8 mouse cellular contexts compared by ENCODE assay signal in genomic region chr2:149350239-149350811, GRCm38 (mm10). TPM values are rescaled to one million over a fixed set of nuclear protein-coding genes. Genes with fewer than 3 reads are reported as not detected.
DNase-seq lines count a peak whose midpoint lies in the region; ATAC-seq and TF ChIP-seq lines count a peak whose summit lies in the region.

No protein-coding gene starts in this region.

- no peak for TF ChIP-seq POLR2A in MEL (IDR thresholded peaks at IDR 0.05; ENCODE audit: control insufficient read depth in 1 of 2, insufficient read depth in 1 of 2, low read depth in 1 of 2, low read length in 2 of 2, poor library complexity in 1 of 2)

- no peak overlapping the region for H3K27ac ChIP-seq in MEL (ENCODE audit: control insufficient read depth, low read depth, low read length)
- H3K27ac ChIP-seq in liver, embryonic 11.5 days (ENCODE audit: low read depth, low read length), result no peak overlapping the region
- no peak overlapping the region for H3K27ac ChIP-seq in neural tube, embryonic 14.5 days (ENCODE audit: low read depth, low read length)

- 15% methylated on average over 3 of the region's 3 CpGs for WGBS in liver, embryonic 11.5 days
- WGBS in neural tube, embryonic 14.5 days, result 13% methylated on average over 3 of the region's 3 CpGs

- no peak overlapping the region for H3K4me3 ChIP-seq in MEL (ENCODE audit: control insufficient read depth in 1 of 2, insufficient read depth in 1 of 2, low read depth in 2 of 2, low read length in 2 of 2)
- no peak overlapping the region for H3K4me3 ChIP-seq in liver, embryonic 11.5 days (ENCODE audit: low read depth, low read length)
- no peak overlapping the region for H3K4me3 ChIP-seq in neural tube, embryonic 14.5 days (ENCODE audit: low read depth, low read length)

- peak; percentile 88 for TF ChIP-seq RAD21 in MEL (IDR thresholded peaks at IDR 0.05; ENCODE audit: low read depth, low read length)

- DNase-seq in B cell, adult 2 months, result peak; percentile 31 to 41
- DNase-seq in MEL (ENCODE audit: low read depth, low spot score), result peak; percentile 76
- peak; percentile 44 for DNase-seq in cerebellum, adult 9-10 months
- peak; percentile 20 to 41 for DNase-seq in frontal cortex, postnatal 36 days (ENCODE audit: low spot score in 2 of 2)
- peak; percentile 18 for DNase-seq in kidney, postnatal 14 days
- DNase-seq in liver, embryonic 11.5 days (ENCODE audit: low spot score), result no peak

- no peaks in the 10 kb centered on the region for H3K27me3 ChIP-seq in MEL (ENCODE audit: control insufficient read depth in 1 of 2, insufficient read depth in 2 of 2, low read length in 2 of 2)
- no peaks in the 10 kb centered on the region for H3K27me3 ChIP-seq in liver, embryonic 11.5 days (replicated peaks; ENCODE audit: control insufficient read depth, insufficient read depth, low read length)
- no peaks in the 10 kb centered on the region for H3K27me3 ChIP-seq in neural tube, embryonic 14.5 days (ENCODE audit: control insufficient read depth, insufficient read depth, low read length)

- TF ChIP-seq EP300 in MEL (IDR thresholded peaks at IDR 0.05; ENCODE audit: low read depth in 1 of 2, low read length in 2 of 2), result no peak

- no peaks in the 10 kb centered on the region for H3K36me3 ChIP-seq in MEL (ENCODE audit: control insufficient read depth in 1 of 2, insufficient read depth in 2 of 2, low read length in 2 of 2)
- H3K36me3 ChIP-seq in liver, embryonic 11.5 days (ENCODE audit: control insufficient read depth, insufficient read depth, low read length), result no peaks in the 10 kb centered on the region
- H3K36me3 ChIP-seq in neural tube, embryonic 14.5 days (ENCODE audit: control insufficient read depth, insufficient read depth, low read length), result no peaks in the 10 kb centered on the region

- ATAC-seq in liver, embryonic 11.5 days (replicated peaks; ENCODE audit: low FRiP score), result peak; percentile 51; the same call in 1 of the 2 replicates
- peak; percentile 89 for ATAC-seq in neural tube, embryonic 14.5 days (ENCODE audit: low read depth)
- ATAC-seq in monocyte, adult 5-6 weeks (replicated peaks; ENCODE audit: insufficient number of reproducible peaks, low FRiP score, low TSS enrichment, poor library complexity, severe bottlenecking), result no peak; the same call in 1 of the 2 replicates

- H3K4me2 ChIP-seq in liver, embryonic 11.5 days, result no peak overlapping the region
- H3K4me2 ChIP-seq in neural tube, embryonic 14.5 days (ENCODE audit: low read depth, low read length), result no peak overlapping the region

- no peaks in the 10 kb centered on the region for H3K79me2 ChIP-seq in MEL (ENCODE audit: control insufficient read depth, insufficient read depth, low read length, poor library complexity)

- H3K4me1 ChIP-seq in MEL (ENCODE audit: control insufficient read depth in 1 of 2, insufficient read depth in 2 of 2, low read length in 2 of 2), result no peaks in the 10 kb centered on the region
- no peaks in the 10 kb centered on the region for H3K4me1 ChIP-seq in liver, embryonic 11.5 days (replicated peaks; ENCODE audit: control insufficient read depth, insufficient read depth, low read length)
- no peaks in the 10 kb centered on the region for H3K4me1 ChIP-seq in neural tube, embryonic 14.5 days (ENCODE audit: control insufficient read depth, insufficient read depth, low read length)

- H3K9me3 ChIP-seq in MEL (replicated peaks; ENCODE audit: insufficient read depth, low read length), result no peaks in the 10 kb centered on the region
- H3K9me3 ChIP-seq in liver, embryonic 11.5 days (ENCODE audit: control insufficient read depth, low read length), result no peaks in the 10 kb centered on the region
- H3K9me3 ChIP-seq in neural tube, embryonic 14.5 days (ENCODE audit: control insufficient read depth, low read length), result no peaks in the 10 kb centered on the region

- peak; percentile 62 to 85 (median 70) for TF ChIP-seq CTCF in MEL (IDR thresholded peaks at IDR 0.05 in 2 of 3, conservative IDR thresholded peaks at IDR 0.05 in 1 of 3; ENCODE audit: control insufficient read depth in 1 of 3, insufficient read depth in 1 of 3, low read depth in 2 of 3, low read length in 3 of 3, poor library complexity in 1 of 3, severe bottlenecking in 1 of 3)

- no peak overlapping the region for H3K9ac ChIP-seq in MEL (ENCODE audit: control insufficient read depth, low read depth, low read length, poor library complexity, severe bottlenecking)
- no peak overlapping the region for H3K9ac ChIP-seq in liver, embryonic 11.5 days (ENCODE audit: low read depth, low read length)
- no peak overlapping the region for H3K9ac ChIP-seq in neural tube, embryonic 14.5 days (replicated peaks; ENCODE audit: low read depth, low read length)

TF ChIP-seq in MEL, 35 proteins besides CTCF, POLR2A, EP300 and RAD21:
- TF ChIP-seq SMC3 (IDR thresholded peaks at IDR 0.05; ENCODE audit: low read depth, low read length) (peak; percentile 91), ZKSCAN1 (IDR thresholded peaks at IDR 0.05; ENCODE audit: low read depth, low read length) (no peak), ZC3H11A (IDR thresholded peaks at IDR 0.05; ENCODE audit: low read depth, low read length) (peak; percentile 84)

RNA-seq across cellular contexts. Expression of gene Cst10, which starts 54.5 kb away (rescaled TPM):
- total RNA-seq in MEL (2012; rRNA removed), result not detected in 2 replicates
- polyA plus RNA-seq in MEL (2012; ENCODE audit: insufficient read depth in 1 of 2, insufficient read length in 2 of 2, low read depth in 1 of 2, low replicate concordance in 2 of 2, missing spikeins in 1 of 2), result not detected
- not detected in 2 replicates for polyA plus RNA-seq in liver, embryonic 11.5 days (2014; fragmentation: Nextera tagmentation; extraction: Ambion mirVana)
- not detected in 2 replicates for polyA plus RNA-seq in neural tube, embryonic 14.5 days (2014; fragmentation: Nextera tagmentation; extraction: Ambion mirVana)
- not detected in 3 replicates for total RNA-seq in monocyte, adult 5-6 weeks (2017)
